Mouse (Mus musculus): ENCODE measurements at regions not wholly inside any gene's neighbourhood (a gene's known extent, or its start where the extent isn't known, plus 50 kb on each side); places are given as distances from the start of the nearest gene placed in this dataset.

DNA sequence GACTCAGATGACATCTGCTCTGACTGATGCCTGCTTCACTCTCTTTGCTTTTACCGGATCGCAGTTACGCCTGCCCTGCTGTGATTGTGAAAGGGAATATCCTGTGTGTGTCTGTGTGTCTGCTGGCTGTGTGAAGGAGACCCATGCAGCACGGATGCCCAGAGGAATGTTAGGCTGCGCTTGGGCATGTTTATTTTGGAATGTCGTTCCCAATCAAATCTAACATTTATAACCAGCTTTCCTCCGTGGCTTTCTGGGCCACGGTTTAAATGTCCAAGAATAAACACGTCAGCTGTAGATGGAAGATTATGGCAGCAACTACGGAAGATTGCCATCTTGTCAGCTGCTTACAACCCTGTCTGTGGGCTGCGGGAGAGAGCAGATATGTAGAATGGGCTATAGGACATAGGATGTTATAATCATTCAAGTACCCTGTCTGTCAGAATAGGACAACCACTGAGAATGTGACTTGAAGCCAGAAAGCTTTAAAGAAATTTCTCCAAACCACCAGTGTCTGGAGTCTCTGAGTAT lies 464.5 kb downstream of the 1700129C05Rik start:
- DNase-seq (ENCODE audit: low spot score in 2 of 2): no peak

DNA sequence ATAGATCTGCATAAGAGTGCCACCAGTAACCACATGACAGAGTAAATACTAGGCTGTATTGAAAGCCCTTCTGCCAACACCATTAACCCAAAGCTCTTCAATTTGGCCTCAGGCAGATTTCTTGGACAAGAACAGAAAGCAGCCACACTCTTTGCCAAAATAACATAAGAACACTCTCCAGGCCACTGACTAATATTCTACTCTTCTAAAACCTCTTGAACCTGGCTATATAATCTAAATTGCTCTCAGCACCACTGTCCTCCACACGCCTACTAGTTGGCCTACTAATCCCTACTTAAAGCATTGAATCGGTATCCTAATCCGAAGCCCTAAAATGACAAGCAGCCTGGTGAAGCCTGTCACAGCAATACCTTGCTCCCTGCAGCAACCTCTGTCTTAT lies 467.5 kb downstream of the 1700129C05Rik start:
- DNase-seq (ENCODE audit: low spot score in 2 of 2): no peak

DNA sequence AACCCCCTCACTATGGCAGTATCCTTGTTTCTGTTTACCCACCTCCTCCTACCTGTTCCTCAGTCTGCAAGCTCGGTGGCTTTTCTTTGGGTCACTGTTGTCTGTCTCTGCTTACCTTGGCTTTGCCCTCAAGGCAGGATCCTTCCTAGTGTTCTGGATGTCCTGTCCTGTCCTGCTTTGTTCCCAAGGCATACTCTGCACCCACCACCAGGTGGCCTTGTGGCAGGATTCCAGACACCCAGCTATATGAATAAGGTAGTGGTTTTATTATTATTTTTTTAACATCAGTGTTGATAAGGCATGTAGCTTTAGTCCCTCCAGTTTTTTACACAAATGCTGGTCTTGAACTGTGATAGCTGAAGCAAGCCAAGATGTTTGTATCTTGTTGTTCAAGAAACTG lies 478.7 kb downstream of the 1700129C05Rik start:
- DNase-seq (ENCODE audit: low spot score in 2 of 2): no peak

DNA sequence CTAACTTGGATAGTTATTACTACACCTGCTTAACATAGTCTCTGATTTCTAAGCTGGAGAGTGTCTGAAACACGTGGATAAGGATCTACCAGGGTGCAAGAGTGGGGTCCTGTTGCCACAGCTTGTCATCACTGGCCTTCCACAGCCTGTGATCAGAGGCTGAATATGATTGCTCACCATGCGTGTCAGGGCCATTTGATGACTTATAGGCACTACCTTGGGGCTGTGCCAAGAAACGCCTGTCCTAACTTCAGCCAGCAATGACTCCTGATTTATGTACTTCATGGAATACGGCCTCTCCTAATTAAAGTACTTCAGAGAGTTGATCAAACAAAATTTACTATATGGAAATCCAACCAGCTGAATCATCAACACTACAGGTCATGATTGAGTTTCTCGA lies 480.1 kb downstream of the 1700129C05Rik start:
- DNase-seq (ENCODE audit: low spot score in 2 of 2): no peak

DNA sequence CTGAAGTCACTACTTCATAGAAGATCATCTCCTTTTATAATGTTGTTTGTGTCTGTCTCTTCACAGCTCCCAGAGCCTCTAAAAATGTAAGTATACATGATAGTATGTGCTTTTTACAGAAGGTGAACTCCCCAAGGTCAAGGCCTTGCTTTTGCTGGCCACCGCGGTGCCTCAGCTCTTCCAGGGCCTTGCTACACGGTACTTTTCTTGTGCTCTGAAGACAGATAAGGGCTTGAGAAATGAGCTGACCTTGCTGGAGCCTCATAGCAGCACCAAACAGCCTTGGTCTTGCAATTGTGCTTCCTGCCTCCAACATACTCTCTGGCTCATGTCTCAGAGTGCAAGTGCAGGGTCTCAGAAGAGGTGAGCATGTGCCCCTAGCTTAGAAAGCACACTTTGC lies 481.3 kb downstream of the 1700129C05Rik start:
- no peak for DNase-seq (ENCODE audit: low spot score in 2 of 2)

DNA sequence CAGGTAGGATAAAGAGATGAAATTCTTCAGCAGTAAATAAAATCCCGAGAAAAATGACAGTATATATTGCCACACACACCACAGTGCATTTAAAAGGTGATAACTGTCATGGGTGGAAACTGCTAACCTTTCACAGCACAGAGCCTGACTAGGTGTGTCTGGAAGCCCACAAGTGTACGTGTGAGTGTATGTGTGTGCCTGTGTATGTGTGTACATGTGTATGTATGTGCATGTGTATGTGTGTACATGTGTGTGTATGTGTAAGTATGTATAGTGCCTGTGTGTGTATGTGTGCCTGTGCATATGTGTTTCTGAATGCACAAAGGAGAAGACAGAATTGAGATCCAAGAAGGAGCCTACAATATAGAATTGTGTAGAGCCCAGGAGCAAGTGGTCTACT lies 485.4 kb downstream of the 1700129C05Rik start:
- DNase-seq (ENCODE audit: low spot score in 2 of 2): no peak

DNA sequence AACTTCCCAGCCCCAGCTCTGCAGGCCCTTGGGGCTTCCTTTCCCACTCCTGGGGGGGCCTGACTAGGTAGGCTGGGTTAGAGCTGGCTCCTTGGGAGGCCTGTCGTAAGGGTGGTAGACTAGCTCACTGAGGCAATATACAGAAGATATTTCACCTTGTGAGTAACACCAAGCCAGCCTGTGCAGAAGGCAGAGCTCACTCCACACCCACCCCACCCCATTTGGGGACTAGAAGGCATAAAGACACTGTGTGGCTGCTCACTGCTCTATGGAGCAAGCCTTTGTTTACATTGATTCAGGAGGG lies 485.8 kb downstream of the 1700129C05Rik start:
- no peak for DNase-seq (ENCODE audit: low spot score in 2 of 2)

DNA sequence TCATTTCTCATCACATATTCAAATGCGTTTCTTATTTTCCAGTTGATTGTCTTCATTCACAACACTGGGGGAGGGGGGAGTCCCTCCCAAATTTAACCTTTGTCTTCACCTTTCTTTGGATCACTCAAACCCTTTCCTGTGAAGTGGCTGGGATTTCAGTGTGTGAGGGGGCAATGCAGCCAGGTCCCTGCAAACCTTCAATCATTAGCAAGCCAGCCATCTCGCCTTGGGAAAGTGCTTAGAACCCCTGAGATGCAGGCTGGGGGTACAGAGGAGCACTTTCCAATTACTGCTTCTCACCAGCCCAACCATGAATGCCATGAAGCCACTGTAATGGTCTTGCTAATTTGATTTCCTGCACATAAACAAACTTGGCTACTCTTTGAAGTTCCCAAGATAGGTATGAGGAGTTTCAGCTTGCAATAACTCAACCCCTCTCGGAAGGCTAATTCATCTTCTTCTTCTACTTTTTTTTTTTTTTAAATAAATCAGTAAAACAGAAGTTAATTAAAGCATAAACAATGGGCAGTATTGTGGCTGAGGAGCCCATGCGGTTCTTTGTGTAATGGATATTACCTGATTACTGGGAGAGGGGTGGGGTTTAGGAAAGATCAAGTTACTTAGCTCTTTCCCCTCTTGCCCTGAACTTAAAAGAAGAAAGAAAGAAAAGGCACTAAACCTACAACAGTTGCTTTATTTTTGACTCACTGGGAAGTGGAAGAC lies 486.3 kb downstream of the 1700129C05Rik start:
- no peak for DNase-seq (ENCODE audit: low spot score in 2 of 2)

DNA sequence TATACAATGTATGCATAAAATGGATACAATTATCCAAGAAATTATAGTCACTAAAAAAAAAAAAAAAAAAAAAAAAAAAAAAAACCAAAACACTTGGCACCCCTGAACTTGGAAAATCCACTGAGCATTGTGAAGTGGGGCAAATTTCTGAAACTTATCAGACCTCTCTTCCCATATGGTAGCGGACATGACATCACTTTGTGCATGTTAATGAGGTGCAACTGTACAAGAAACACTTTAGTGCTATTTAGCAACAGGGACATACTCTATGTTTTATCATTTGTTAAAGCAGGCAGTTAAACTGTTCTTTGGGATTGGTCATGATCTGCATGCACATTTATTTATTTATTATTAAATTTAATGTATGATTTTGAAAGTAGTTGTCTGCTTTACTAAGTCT lies 489.7 kb downstream of the 1700129C05Rik start:
- no peak for DNase-seq (ENCODE audit: low spot score in 2 of 2)

DNA sequence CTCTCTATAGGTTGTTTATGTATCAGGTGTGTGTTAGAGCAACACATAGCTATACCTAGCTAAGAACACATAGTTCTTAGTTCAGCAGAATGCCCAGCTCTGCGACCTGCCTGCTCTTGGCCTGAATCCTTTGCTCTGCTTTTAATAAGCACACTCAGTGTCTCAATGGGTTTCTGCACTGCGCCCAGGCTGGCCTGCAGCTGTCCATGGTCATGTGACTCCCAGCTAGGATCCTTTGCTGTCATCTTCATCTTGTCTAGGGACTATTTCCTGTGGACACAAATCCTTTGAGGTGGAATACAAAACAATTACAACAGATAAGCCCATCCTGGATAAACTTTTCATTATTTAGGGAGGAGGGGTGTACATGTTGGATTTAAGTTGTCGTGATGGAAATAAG lies 490.7 kb downstream of the 1700129C05Rik start:
- DNase-seq (ENCODE audit: low spot score in 2 of 2): no peak

DNA sequence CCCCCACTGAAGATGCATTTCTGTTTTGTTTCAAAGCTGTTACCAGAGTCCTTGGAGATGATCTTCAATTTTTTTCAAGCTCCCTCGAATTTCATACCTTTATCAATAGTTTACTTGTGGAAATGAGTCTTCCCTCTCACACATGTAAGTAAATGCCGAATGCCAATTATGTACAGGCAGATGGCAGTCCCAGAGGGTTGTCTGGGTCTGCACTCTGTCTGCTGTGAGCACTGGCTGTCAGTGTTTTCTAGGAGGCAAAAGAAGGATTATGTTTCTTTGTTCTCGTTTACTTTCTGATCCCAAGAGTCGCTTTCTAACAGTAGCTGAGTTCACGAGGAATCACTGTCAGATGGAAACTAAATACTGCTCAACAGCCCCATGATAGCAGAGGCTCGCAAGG lies 491.5 kb downstream of the 1700129C05Rik start:
- DNase-seq (ENCODE audit: low spot score in 2 of 2): no peak

DNA sequence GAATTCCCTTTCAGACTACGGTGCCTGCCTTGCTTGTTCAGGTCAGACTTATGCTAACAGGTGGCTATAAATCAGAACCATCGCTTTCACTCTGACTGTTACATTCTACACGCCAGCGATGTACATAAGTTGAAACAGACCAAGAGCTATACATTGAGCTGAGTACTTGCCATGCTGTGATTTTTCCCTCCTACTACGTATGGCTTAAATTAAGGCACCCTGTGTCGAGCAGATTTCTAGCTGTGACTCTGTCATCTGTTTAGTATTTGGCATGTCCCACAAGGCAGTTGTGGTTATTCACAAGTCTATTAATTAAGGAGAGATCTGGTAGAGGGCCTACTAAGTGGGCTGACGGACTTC lies 504.4 kb downstream of the 1700129C05Rik start:
- no peak for DNase-seq (ENCODE audit: low spot score in 2 of 2)

DNA sequence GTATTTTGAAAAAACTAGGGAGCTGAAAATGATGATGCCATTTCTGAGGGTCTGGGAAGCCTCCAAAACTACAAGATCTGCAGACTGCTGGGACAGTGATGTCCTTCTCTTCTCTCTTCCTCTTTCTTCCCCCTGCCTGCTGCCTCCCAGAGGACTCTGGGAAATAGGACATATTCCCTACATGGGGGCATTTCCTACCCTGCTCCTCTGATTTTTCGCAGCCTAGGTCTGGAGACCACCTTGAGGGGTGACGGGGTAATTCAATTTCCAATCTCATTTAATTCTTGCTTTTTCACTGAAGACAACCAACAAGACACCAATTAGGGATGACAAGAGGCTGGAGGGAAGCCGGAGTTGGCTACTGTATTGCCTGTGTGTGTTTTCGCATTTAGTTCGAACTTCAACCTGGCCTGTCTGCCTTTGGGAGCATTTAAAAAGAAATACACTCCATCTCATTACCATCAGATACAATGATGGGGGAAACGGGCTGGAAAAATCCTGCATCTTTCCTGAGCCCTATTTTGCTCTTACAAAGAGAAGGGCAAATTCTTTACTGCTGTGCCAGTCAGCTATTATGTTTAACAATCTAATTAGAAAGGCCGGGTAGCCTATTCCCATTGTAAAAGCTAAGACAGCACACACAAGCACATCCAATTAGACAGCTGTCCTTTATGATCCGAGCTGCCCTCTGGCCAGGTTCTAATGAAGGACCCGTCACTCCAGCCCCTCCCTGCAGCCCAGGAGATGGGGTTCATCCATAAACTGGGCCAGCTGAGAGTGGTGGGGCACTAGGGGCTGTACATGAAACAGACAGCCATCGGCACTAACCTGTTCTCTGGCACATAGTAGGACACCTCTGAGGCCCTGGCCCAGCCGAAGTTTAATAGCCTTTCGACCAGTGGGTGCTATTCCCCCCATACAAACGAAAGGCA lies 505.0 kb downstream of the 1700129C05Rik start:
- no peak for DNase-seq (ENCODE audit: low spot score in 2 of 2)

DNA sequence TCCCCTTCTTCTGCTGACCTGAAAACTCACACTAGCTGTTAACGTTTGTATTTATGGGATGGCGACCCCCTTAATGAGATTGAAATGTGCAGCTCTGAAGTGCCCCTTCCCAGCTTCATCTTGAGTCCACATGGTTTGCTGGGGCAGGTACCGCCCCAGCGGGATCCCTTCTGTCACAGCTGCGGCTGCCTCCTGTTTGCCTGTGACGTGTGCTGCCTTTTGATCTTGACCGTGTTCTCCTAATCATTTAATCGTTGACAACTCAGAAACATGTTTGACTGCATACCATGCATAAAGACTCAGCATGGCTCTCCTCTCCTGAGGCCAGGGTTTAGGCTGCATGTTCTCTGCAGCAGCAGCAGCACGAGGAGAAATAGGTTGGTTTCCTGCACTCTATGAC lies 511.5 kb downstream of the 1700129C05Rik start:
- DNase-seq (ENCODE audit: low spot score in 2 of 2): no peak

DNA sequence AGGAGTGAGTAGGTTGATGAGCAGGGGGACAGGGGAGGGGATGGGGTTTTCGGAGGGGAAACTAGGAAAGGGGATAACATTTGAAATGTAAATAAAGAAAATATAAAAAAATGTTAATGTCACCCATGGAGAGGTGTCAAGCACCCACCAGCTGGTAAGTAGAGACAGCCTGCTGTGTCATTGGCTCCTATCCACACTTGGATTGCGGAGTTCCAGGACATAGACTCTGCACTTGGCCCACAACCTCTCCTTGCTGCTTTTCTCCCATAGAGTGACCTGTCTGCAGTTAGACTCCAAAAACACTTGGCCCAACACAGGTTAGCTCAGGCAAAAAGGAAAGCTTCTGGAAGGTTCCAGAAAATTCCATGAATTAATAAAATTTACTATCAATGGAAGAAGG lies 514.4 kb downstream of the 1700129C05Rik start:
- DNase-seq (ENCODE audit: low spot score in 2 of 2): no peak

DNA sequence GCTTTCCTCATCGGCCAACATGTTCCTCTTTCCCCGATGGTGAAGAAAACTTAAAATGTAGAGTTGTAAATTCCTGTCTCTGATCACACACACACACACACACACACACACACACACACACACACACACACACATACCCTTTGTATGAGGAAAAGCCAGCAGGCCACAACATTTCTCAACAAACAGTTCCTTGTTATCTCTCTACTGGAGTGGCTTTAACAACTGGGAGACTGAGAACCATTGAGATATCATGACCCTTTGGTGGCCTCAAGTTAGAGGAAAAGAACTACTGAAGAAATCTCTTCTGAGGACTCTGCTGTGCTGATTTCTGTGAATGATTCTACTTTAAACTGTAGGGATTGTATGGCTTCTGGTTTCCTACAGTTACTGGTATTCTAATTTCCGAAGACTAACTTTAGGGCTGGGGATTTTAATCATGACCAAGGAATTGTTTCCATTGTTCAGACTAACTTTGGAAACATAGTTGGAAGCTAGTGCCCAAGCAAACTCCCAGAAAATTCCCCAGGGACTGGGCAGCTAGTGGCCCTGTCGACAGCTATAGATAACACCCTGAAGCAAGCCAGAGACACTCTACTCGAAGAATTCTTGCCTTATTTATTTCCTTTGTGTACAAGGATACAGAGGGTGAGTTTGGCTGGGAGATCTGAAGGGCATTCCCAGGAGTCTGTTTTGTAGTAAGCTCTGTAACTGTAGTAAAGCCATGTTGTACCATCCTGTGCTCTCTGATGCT lies 516.0 kb downstream of the 1700129C05Rik start:
- DNase-seq (ENCODE audit: low spot score in 2 of 2): no peak

DNA sequence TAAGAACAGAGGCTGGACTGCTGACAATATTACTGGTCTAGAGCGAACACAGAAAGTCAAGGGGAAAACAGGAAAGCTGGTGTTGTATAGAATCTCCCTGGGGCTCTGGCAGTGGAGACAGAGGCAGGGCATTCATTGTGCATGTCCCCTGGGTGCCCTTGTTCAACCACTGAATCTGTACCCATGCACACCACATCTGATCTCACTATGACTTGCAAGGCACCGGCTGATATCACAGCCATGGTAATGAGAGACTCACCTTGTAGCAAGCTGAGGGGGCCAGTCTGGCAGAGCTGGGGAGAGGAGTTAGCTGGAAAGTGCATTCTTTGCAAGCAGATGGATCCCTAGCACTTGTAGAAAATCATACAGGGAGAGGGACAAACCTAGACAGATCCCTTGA lies 522.5 kb downstream of the 1700129C05Rik start:
- DNase-seq (ENCODE audit: low spot score in 2 of 2): no peak

DNA sequence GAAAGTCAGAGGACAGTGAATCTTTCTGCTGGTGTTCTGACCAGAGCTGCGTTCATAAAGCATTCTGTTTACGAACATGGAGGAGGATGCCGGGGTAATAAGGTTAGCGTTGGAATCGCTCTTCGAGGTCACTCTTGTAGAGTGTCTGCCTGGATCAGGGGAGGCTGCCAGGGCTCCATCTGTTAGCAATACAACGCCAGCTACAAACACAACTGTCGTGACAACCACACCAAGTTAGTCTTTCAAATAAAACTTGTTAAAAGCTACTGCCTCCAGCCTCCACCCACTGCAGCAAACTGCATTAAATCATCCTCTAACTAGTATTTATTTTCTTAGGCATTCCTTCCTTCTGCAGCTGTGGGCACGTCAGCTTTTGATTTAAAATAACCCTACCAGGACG lies 525.0 kb downstream of the 1700129C05Rik start:
- DNase-seq (ENCODE audit: low spot score in 2 of 2): no peak

DNA sequence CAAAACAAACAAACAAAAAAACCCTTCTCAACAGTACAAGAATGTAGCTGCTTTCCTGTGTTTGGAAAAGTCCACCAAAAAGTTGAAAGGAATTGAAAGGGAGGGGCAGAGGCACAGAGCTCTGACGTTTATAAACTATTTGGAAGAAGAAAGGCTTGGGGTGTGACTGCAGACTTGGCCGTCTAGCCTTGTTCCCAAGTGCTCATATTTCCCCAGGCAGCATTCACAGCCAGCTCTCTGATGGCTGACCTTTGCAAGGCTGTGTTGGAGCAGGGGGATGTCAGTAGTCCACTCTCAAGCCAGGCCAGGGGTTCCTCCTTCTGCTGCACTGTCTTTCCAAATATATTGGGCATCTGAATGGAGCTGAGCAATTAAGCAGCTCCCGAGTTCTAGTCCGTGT lies 534.5 kb downstream of the 1700129C05Rik start:
- DNase-seq (ENCODE audit: low spot score in 2 of 2): no peak

DNA sequence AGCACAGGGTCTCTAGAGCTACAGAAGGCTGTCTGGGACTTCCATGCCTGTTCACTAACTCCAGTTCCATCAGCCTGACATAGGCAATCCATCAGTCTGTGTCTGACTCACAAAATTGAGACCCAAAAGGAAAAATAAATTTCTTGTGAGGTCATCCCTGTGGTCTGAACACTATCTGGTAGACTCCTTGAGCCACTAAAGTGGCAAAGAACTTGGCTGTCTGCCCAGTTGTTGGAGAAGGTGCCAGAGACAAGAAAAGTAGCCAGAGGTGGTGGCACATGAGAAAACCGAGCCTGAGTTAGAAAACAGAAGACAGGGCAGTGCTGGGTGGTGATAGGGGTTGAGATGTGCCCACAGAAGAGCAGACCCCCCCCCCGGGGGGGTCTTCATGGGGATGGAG lies 535.0 kb downstream of the 1700129C05Rik start:
- DNase-seq (ENCODE audit: low spot score in 2 of 2): no peak

DNA sequence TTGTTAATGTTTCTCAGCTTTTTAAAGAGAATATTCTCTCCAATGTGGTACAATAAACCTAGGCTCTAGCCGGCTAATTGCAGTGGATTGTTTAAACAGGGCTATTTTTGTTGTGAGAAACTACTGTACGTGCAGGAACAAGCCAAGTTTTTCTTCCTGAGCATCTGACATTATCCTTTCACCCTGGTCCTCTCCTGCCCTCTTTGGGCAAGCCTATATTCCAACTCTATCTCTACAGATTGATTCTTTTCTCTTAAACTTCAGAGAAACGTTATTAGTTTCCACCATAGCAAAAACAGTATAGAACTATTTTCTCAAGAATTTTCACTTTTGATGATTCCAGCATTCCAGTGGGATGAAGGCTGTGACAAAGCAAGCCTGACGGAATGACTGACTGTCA lies 535.2 kb downstream of the Fgf9 start:
- no peak for DNase-seq (ENCODE audit: low spot score in 2 of 2)

DNA sequence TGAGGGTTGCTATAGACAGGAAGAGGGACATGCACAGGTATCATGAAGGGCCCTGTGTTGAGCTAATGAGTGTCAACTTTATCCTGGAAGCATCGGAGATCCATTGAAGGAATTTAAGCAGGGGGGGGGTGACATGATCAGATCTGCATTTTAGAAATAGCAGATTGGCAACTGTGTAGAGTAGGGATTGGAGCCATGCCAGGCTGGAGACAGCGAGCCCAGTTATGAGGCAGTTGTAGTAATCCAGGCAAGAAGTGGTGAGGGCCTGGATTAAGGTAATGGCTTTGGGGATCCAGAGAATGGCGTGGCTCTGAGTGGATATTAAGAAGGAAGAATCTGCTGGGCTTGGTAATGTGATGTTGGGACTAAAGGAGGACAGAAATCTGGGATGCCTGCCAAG lies 528.5 kb downstream of the Fgf9 start:
- DNase-seq (ENCODE audit: low spot score in 2 of 2): no peak

Measured in spleen, postnatal 10 days (tissue).